19 mouse cellular contexts compared by ENCODE assay signal in the genomic region with DNA sequence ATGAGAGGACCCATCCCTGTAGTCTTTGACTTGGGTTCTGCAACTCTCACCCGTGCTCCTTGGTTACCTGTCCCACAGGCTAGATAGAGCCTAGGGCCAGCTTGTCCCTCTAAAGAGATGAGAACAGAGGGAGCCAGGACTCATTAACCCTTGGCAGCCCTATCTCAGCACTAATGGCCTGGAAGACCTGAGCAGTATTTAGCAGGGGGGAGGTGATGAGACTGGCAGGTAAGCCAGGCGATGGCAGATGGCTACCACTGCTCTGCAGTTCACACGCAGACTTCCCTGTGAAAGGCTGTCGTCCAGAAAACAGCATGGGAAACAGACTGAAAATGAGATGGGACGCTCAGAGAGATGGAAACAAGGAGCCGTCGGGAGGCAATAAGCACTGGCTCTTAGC.
"Had no signal": no experiment of that assay in that cellular context is flagged by ENCODE, and none has a peak within 500 bp of the region (broad histone marks: within the 10 kb centered on the region; RNA-seq: fewer than 3 reads in every experiment).

No protein-coding gene starts in this region.

- H3K27me3 ChIP-seq: limb, embryonic 12.5 days; limb, embryonic 15.5 days; midbrain, embryonic 15.5 days; neural tube, embryonic 13.5 days; stomach, embryonic 15.5 days had no signal

- DNase-seq: kidney, adult 9 months; kidney, postnatal 14 days; kidney, postnatal 4 days; liver, postnatal 0 days; lung, embryonic 14.5 days; retina, postnatal 1 day; right cerebral cortex, postnatal 25 days; spleen, adult 18-20 months; thymus, postnatal 25 days had no signal

- H3K36me3 ChIP-seq: limb, embryonic 12.5 days; limb, embryonic 15.5 days; midbrain, embryonic 15.5 days; neural tube, embryonic 13.5 days; stomach, embryonic 15.5 days had no signal

- H3K27ac ChIP-seq: limb, embryonic 12.5 days; limb, embryonic 15.5 days; liver, embryonic 14.5 days; macrophage; midbrain, embryonic 15.5 days; neural tube, embryonic 13.5 days; stomach, embryonic 15.5 days had no signal

- H3K9me3 ChIP-seq: limb, embryonic 12.5 days; limb, embryonic 15.5 days; midbrain, embryonic 15.5 days; neural tube, embryonic 13.5 days; stomach, embryonic 15.5 days had no signal

- H3K4me3 ChIP-seq: limb, embryonic 12.5 days; limb, embryonic 15.5 days; midbrain, embryonic 15.5 days; myocyte; neural tube, embryonic 13.5 days; stomach, embryonic 15.5 days had no signal

- H3K4me1 ChIP-seq: midbrain, embryonic 15.5 days; neural tube, embryonic 13.5 days; stomach, embryonic 15.5 days had no signal

- H3K4me2 ChIP-seq: limb, embryonic 12.5 days; limb, embryonic 15.5 days; liver, embryonic 11.5 days; lung, embryonic 14.5 days; midbrain, embryonic 15.5 days; neural tube, embryonic 13.5 days; stomach, embryonic 15.5 days had no signal

- ATAC-seq: liver, postnatal 0 days; lung, postnatal 0 days; midbrain, embryonic 15.5 days had no signal

- H3K9ac ChIP-seq: limb, embryonic 12.5 days; limb, embryonic 15.5 days; liver, embryonic 14.5 days; liver, postnatal 0 days; lung, embryonic 14.5 days; midbrain, embryonic 15.5 days; neural tube, embryonic 13.5 days; stomach, embryonic 15.5 days had no signal
